Mouse (Mus musculus) stomach, postnatal 0 days (tissue): Measurements from ENCODE around the gene BC017158. TPM values are rescaled to one million over a fixed set of nuclear protein-coding genes. Genes with fewer than 3 reads are reported as not detected.

Source experiments
- ATAC-seq: fragments of 200-750 bp; cut with Nextera tagmentation; 2 replicates; pipeline ENCODE4 v1.8.0; 2017; ENCODE audit not compliant: low FRiP score, low TSS enrichment
- DNase-seq: peaks from one replicate; pipeline ENCODE4 v3.0.0-alpha.2; 2016; ENCODE audit warnings: low spot score
- H3K27ac ChIP-seq: fragments of 300-500 bp; sonication (generic); replicated peaks from 2 replicates; pipeline ENCODE4 v1.5.1; 2014; ENCODE audit warnings: mild to moderate bottlenecking, control low read depth
- H3K27me3 ChIP-seq: fragments of 300-500 bp; sonication (generic); 2 replicates; pipeline ENCODE4 v1.6.1; 2014; ENCODE audit warnings: low read length; ENCODE audit not compliant: control insufficient read depth, insufficient read depth
- H3K36me3 ChIP-seq: fragments of 300-500 bp; sonication (generic); 2 replicates; pipeline ENCODE4 v1.6.1; 2014; ENCODE audit warnings: low read length, mixed read lengths; ENCODE audit not compliant: control insufficient read depth, insufficient read depth
- H3K4me1 ChIP-seq: fragments of 300-500 bp; sonication (generic); replicated peaks from 2 replicates; pipeline ENCODE4 v1.6.1; 2014; ENCODE audit warnings: antibody characterized with exemption; ENCODE audit not compliant: control insufficient read depth, insufficient read depth
- H3K4me2 ChIP-seq: fragments of 300-500 bp; sonication (generic); replicated peaks from 2 replicates; pipeline ENCODE4 v1.6.1; 2014; ENCODE audit warnings: low read depth, mild to moderate bottlenecking, control low read depth, moderate library complexity
- H3K4me3 ChIP-seq: fragments of 300-500 bp; sonication (generic); 2 replicates; pipeline ENCODE4 v1.5.1; 2014; ENCODE audit warnings: low read depth, low read length, control low read depth
- H3K9ac ChIP-seq: fragments of 300-500 bp; sonication (generic); 2 replicates; pipeline ENCODE4 v1.6.1; 2014; ENCODE audit warnings: mild to moderate bottlenecking, low read length, control low read depth, mixed read lengths
- H3K9me3 ChIP-seq: fragments of 300-500 bp; sonication (generic); 2 replicates; pipeline ENCODE4 v1.6.1; 2016; ENCODE audit warnings: low read length; ENCODE audit not compliant: control insufficient read depth
- CTCF ChIP-seq: IDR thresholded peaks from 2 replicates; pipeline ENCODE4 v1.5.1; 2016; ENCODE audit warnings: antibody characterized with exemption, low read depth, mild to moderate bottlenecking, moderate library complexity
- EP300 ChIP-seq: optimal IDR thresholded peaks from 2 replicates; pipeline ENCODE3; 2016; ENCODE audit warnings: antibody characterized with exemption
- WGBS: fragments of 180-500 bp; shearing (Covaris S2); extraction: QIAGEN DNeasy Blood & Tissue Kit; methylation state at CpG from one replicate; pipeline ENCODE4 v1.1.7; 2014; 5-methylcytosine and 5-hydroxymethylcytosine counted together
- polyA plus RNA-seq: library from polyadenylated mRNA; unstranded; fragments of >200 nt; fragmentation: Nextera tagmentation; extraction: Ambion mirVana; gene quantifications from 2 replicates; pipeline ENCODE4 v1.2.1, GENCODE M21; 2015

Gene BC017158
- polyA plus RNA-seq, 1 experiment from 2014 or later = 17.0 TPM

DNA sequence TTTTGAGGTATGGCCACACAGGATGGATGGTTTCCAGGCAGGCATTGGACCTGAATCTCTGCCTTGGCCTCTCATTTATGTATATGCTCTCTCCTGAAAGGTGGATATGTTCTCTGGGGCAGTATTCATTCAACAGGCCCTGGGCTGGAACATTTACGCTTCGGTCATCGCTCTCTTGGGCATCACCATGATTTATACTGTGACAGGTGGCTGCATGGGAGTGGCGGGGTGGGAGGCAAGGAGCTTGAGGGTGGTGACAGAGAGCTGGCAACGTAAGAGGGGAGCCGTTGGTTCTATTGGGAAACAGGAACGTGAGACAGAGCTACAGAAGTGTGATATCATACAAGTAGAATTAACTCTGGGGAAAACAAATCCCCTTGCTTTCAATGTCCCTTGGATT lies 30.2 kb downstream of the BC017158 start:
- H3K9me3 ChIP-seq = no peaks in the 10 kb centered on the region

DNA sequence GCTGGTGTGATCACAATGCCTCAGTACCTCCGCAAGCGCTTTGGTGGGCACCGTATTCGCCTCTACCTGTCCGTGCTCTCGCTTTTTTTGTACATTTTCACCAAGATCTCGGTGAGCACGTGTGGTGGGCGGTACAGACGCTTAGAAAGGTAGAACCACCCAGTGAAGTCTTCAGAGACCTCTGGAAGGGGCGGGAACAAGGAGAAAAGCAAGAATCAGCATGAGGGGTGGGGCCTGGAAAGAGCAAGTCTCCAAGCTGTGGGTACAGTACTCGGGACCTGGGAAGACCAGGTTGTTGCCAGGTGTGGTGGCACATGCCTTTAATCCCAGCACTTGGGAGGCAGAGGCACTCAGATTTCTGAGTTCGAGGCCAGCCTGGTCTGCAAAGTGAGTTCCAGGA lies 30.6 kb downstream of the BC017158 start:
- Histone ChIP-seq H3K9ac (no peak overlapping the region), H3K36me3 (no peaks in the 10 kb centered on the region), H3K27ac (no peak overlapping the region), H3K9me3 (no peaks in the 10 kb centered on the region), H3K27me3 (no peaks in the 10 kb centered on the region), H3K4me2 (no peak overlapping the region), H3K4me1 (no peaks in the 10 kb centered on the region), H3K4me3 (no peak overlapping the region)
- TF ChIP-seq CTCF = no peak
- TF ChIP-seq EP300 = no peak
- 64% methylated on average over 13 of the region's 13 CpGs for WGBS
- ATAC-seq (no peak), DNase-seq (no peak)

More for the DNA sequence above, 30.2 kb downstream of the BC017158 start:
- H3K36me3 ChIP-seq = no peaks in the 10 kb centered on the region
- TF ChIP-seq EP300 (no peak), CTCF (no peak)
- H3K9ac ChIP-seq = no peak overlapping the region
- 74% methylated on average over 7 of the region's 7 CpGs for WGBS
- H3K4me3 ChIP-seq = no peak overlapping the region
- DNase-seq = no peak
- H3K27me3 ChIP-seq = no peaks in the 10 kb centered on the region
- ATAC-seq = no peak
- H3K4me1 ChIP-seq = no peaks in the 10 kb centered on the region
- no peak overlapping the region for H3K27ac ChIP-seq
- no peak overlapping the region for H3K4me2 ChIP-seq

DNA sequence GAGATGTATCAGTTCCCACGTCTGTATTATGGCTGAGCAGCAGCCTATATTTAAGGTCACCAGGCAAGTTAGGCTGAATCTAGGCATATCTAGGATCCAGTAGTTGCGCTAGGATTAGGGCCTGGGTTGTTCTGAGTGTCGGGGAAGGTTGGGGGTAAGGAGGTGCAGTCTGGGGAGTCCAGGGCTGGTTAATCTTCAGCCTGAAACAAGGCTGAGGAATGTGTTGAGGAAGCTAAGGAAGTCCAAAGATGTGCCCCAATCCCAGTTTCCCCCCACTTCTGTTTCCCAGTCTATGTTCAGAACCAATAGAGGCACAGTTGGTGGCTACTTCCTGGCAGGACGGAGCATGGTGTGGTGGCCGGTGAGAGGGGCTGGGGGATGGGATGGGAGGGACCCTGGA lies 31.9 kb downstream of the BC017158 start:
- no peaks in the 10 kb centered on the region for H3K4me1 ChIP-seq
- ATAC-seq (no peak), DNase-seq (no peak)
- no peak for TF ChIP-seq CTCF
- TF ChIP-seq EP300 = no peak
- WGBS = 78% methylated on average over 5 of the region's 5 CpGs
- no peaks in the 10 kb centered on the region for H3K27me3 ChIP-seq
- H3K27ac ChIP-seq = no peak overlapping the region
- no peaks in the 10 kb centered on the region for H3K36me3 ChIP-seq
- no peaks in the 10 kb centered on the region for H3K9me3 ChIP-seq
- H3K4me3 ChIP-seq = no peak overlapping the region
- H3K9ac ChIP-seq = no peak overlapping the region
- no peak overlapping the region for H3K4me2 ChIP-seq

DNA sequence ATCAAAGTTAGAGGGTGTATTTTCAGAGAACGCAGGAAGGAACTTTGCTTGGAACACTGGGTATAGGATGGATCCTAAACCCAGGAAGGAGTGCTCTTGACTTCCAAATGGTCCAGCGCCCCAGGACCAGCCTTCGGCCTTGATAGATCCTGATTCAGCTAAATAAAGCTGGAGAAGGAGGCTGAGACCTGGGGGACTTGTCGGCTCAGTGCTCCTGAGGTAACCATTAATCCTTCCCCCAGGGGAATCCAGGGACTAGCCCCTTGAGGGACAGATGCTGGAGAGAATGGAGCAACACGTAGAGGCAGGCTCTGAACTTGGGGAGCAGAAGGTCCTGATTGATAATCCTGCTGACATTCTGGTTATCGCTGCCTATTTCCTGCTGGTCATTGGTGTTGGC lies 32.6 kb downstream of the BC017158 start, which contains the start of gene Slc5a2:
TSS of gene Slc5a2 (plus strand) at position 247 of the 400 bp plus-strand sequence.
- DNase-seq (no peak), ATAC-seq (no peak)
- WGBS = 79% methylated on average over 6 of the region's 6 CpGs
- Histone ChIP-seq H3K27ac (no peak within 1 kb of the TSS), H3K9me3 (no peaks in the 10 kb centered on the region), H3K36me3 (no peaks in the 10 kb centered on the region), H3K4me1 (no peaks in the 10 kb centered on the region), H3K4me2 (no peak within 1 kb of the TSS), H3K4me3 (no peak within 1 kb of the TSS), H3K27me3 (no peaks in the 10 kb centered on the region), H3K9ac (no peak within 1 kb of the TSS)
- TF ChIP-seq CTCF (no peak), EP300 (no peak)

DNA sequence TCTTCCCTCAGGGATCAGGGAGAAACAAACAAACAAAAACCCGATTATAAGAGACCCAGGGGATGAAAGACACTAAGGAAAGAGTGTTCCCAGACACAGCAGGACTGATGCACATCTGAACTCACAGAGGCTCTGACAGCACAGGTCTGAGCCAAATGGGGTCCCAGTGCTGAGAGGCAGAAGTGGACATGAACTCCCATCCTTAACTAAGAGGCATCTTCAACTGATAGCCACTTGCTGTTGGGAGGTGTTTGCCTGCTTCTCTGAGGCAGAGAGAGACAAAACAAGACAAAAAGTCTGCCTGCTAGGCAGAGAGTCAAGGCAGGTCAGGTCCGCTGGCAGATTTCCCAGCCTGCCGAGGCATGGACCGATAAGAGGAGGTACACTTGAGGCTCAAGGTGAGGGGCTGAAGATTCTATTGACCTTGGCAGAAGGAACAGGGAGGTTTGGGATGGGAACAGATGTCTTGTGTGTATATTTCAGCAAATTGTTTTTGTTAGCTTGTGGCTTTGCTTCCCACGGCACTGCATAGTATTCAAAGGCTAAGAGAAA lies 41.1 kb downstream of the BC017158 start:
- ATAC-seq (peak; percentile 38; the same call in 1 of the 2 replicates), DNase-seq (no peak)
- 15% methylated on average over 5 of the region's 5 CpGs for WGBS
- Histone ChIP-seq H3K9ac (no peak overlapping the region), H3K4me2 (no peak overlapping the region), H3K27ac (no peak overlapping the region), H3K4me1 (no peaks in the 10 kb centered on the region), H3K36me3 (peaks cover 12% of the 10 kb centered on the region), H3K27me3 (no peaks in the 10 kb centered on the region), H3K4me3 (no peak overlapping the region), H3K9me3 (no peaks in the 10 kb centered on the region)
- TF ChIP-seq EP300 = no peak
- no peak for TF ChIP-seq CTCF

DNA sequence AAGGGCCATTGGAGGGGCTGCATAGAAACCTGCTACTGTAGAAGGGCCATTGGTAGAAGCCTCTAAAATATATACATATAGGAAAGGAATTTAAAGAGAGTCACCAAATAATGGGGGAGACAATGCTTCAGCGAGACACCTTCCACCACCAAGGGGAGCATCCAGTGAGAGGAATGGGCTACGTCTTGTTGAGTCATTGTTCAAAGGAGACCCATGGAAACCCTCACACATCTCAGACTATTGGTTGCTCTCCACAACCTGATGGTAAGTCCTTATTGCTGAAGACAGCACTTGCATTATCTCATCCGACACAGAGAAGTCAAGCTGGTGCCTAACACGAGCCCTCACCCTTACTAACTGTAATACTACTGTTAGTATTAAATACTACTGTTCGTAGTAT lies 42.2 kb downstream of the BC017158 start:
- Histone ChIP-seq H3K4me3 (no peak overlapping the region), H3K4me1 (no peaks in the 10 kb centered on the region), H3K27me3 (no peaks in the 10 kb centered on the region), H3K4me2 (no peak overlapping the region), H3K27ac (no peak overlapping the region), H3K9me3 (no peaks in the 10 kb centered on the region), H3K9ac (no peak overlapping the region), H3K36me3 (peaks cover 12% of the 10 kb centered on the region)
- ATAC-seq (no peak), DNase-seq (no peak)
- TF ChIP-seq EP300 (no peak), CTCF (no peak)
- WGBS = 78% methylated on average over 5 of the region's 5 CpGs
